11 mouse cellular contexts compared by ENCODE assay signal in the genomic region with DNA sequence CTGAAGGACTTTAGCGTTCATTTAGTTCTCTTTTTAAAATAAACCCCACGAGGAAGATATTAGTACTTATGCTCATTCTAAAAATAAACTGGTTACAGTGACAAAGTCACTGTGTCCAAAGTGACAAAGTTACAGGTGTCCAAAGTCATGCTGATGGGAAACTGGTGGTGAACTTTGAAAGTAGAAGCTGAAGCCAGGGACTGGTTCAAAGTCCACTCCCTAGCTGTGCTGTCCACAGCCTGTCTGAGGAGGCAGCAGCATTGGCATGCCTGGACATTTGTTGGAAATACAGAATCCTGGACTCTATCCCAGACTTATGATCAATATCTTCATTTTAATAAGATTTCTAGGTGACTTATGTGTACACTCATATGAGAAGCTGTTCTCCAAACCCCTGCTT.
"Had no signal": no experiment of that assay in that cellular context is flagged by ENCODE, and none has a peak within 500 bp of the region (broad histone marks: within the 10 kb centered on the region; RNA-seq: fewer than 3 reads in every experiment).

No protein-coding gene starts in this region.

- H3K4me3 ChIP-seq: layer of hippocampus, adult 2 months; limb, embryonic 13.5 days; midbrain, embryonic 13.5 days had no signal

- ATAC-seq: hindbrain, embryonic 16.5 days; inflammation-experienced regulatory T-cells, adult 6 months; midbrain, embryonic 13.5 days had no signal

- H3K27me3 ChIP-seq: limb, embryonic 13.5 days; midbrain, embryonic 13.5 days had no signal

- H3K4me2 ChIP-seq: limb, embryonic 13.5 days; midbrain, embryonic 13.5 days had no signal

- H3K9ac ChIP-seq: limb, embryonic 13.5 days; midbrain, embryonic 13.5 days had no signal

- H3K36me3 ChIP-seq: limb, embryonic 13.5 days; midbrain, embryonic 13.5 days had no signal

- H3K4me1 ChIP-seq: limb, embryonic 13.5 days; midbrain, embryonic 13.5 days had no signal

- H3K9me3 ChIP-seq: limb, embryonic 13.5 days; midbrain, embryonic 13.5 days had no signal

- DNase-seq: left cerebral cortex, postnatal 4 days; lung, adult 18-20 months; right cerebral cortex, adult 18-20 months; right cerebral cortex, postnatal 25 days; thymus, postnatal 36 days had no signal

- H3K27ac ChIP-seq: kidney, postnatal 0 days; layer of hippocampus, adult 2 months; limb, embryonic 13.5 days; midbrain, embryonic 13.5 days had no signal
